Comparison of ENCODE assay signal across 14 mouse cellular contexts in the genomic region with DNA sequence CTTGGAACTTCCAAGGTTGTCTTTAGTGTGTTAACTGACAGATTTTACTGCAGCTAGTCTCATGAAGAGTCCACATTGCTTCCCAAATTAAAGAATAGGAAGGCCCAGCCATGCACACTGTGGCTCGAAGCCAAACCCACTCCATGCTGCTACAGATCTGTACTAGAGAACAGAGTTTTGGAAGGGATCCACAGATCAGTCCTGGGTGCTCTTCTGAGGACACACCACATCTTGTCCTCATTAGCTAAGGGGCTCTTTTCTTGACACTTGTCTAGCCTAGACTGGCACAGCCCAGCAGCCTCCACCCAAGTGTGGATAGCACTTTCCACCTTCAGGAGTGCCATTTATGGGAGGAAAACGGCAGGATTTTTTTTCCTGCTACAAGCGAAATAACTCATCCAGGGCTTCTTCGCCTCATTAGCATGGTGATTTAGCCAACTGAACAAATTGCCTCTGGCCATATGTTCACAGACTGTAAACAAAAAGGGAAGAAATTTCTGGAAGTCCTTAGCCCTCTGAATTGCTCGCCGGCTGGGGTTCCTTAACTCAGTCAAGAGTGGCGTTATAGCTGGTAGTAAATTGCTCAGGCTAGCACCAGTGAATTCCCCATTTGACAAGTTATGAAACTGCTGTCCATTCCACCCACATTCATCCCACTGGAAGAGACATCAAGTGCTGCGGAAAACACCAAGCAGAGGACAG.
DNase-seq lines count a peak whose midpoint lies in the region; ATAC-seq lines count a peak whose summit lies in the region.
"Had no signal": no experiment of that assay in that cellular context is flagged by ENCODE, and none has a peak within 500 bp of the region (broad histone marks: within the 10 kb centered on the region; RNA-seq: fewer than 3 reads in every experiment).

No protein-coding gene starts in this region.

- H3K27me3 ChIP-seq in hindbrain, embryonic 15.5 days, result no peaks in the 10 kb centered on the region
- H3K27me3 ChIP-seq in hindbrain, embryonic 10.5 days (ENCODE audit: insufficient read depth, poor library complexity, severe bottlenecking), result no peaks in the 10 kb centered on the region
- H3K27me3 ChIP-seq in midbrain, embryonic 14.5 days (ENCODE audit: control insufficient read depth, insufficient read depth, low read length), result no peaks in the 10 kb centered on the region
- H3K27me3 ChIP-seq in midbrain, embryonic 10.5 days (ENCODE audit: low read depth, poor library complexity, severe bottlenecking), result no peaks in the 10 kb centered on the region

- no peak overlapping the region for H3K4me2 ChIP-seq in hindbrain, embryonic 15.5 days
- no peak overlapping the region for H3K4me2 ChIP-seq in midbrain, embryonic 14.5 days (ENCODE audit: low read length)
- H3K4me2 ChIP-seq: midbrain, embryonic 11.5 days had no signal

- no peak overlapping the region for H3K9ac ChIP-seq in hindbrain, embryonic 15.5 days
- no peak overlapping the region for H3K9ac ChIP-seq in midbrain, embryonic 14.5 days (replicated peaks; ENCODE audit: low read length)

- no peaks in the 10 kb centered on the region for H3K4me1 ChIP-seq in hindbrain, embryonic 15.5 days (replicated peaks)
- H3K4me1 ChIP-seq in hindbrain, embryonic 10.5 days (replicated peaks), result no peaks in the 10 kb centered on the region
- no peaks in the 10 kb centered on the region for H3K4me1 ChIP-seq in midbrain, embryonic 14.5 days (ENCODE audit: control insufficient read depth, insufficient read depth, low read length)
- no peaks in the 10 kb centered on the region for H3K4me1 ChIP-seq in midbrain, embryonic 10.5 days

- peak; percentile 63 to 76 for DNase-seq in cerebellum, postnatal 10 days
- DNase-seq in cerebellum, adult 11-12 months, result no peak
- no peak for DNase-seq in hindbrain, embryonic 10.5 days (ENCODE audit: low spot score)
- peak; percentile 7 for DNase-seq in midbrain, embryonic 14.5 days
- no peak for DNase-seq in midbrain, embryonic 10.5 days (ENCODE audit: low spot score)
- DNase-seq in mesoderm, embryonic 11.5 days (ENCODE audit: low read depth, low spot score), result peak; percentile 2
- DNase-seq in spleen, postnatal 36 days (ENCODE audit: low spot score in 2 of 2), result no peak
- DNase-seq: adrenal gland, postnatal 14 days; heart, adult 2 months; kidney, adult 8-10 months; lung, adult 18-20 months; thymus, adult 2 months had no signal

- H3K4me3 ChIP-seq in hindbrain, embryonic 15.5 days, result no peak overlapping the region
- no peak overlapping the region for H3K4me3 ChIP-seq in hindbrain, embryonic 10.5 days
- no peak overlapping the region for H3K4me3 ChIP-seq in midbrain, embryonic 14.5 days (replicated peaks; ENCODE audit: low read depth, low read length)
- no peak overlapping the region for H3K4me3 ChIP-seq in midbrain, embryonic 10.5 days
- H3K4me3 ChIP-seq: heart, adult 2 months had no signal

- WGBS in hindbrain, embryonic 15.5 days, result 63% methylated on average over 8 of the region's 8 CpGs
- WGBS in hindbrain, embryonic 10.5 days, result 85% methylated on average over 8 of the region's 8 CpGs
- WGBS in midbrain, embryonic 14.5 days, result 91% methylated on average over 8 of the region's 8 CpGs
- 92% methylated on average over 8 of the region's 8 CpGs for WGBS in midbrain, embryonic 10.5 days

- no peaks in the 10 kb centered on the region for H3K9me3 ChIP-seq in hindbrain, embryonic 15.5 days
- H3K9me3 ChIP-seq in hindbrain, embryonic 10.5 days, result no peaks in the 10 kb centered on the region
- no peaks in the 10 kb centered on the region; the same call in 1 of the 2 replicates for H3K9me3 ChIP-seq in midbrain, embryonic 14.5 days (ENCODE audit: control insufficient read depth, low read length)
- no peaks in the 10 kb centered on the region for H3K9me3 ChIP-seq in midbrain, embryonic 10.5 days (replicated peaks)

- peak; percentile 56 for ATAC-seq in hindbrain, embryonic 15.5 days (ENCODE audit: low FRiP score, low read depth)
- no peak for ATAC-seq in midbrain, embryonic 14.5 days (ENCODE audit: low FRiP score, low TSS enrichment)

- H3K36me3 ChIP-seq in hindbrain, embryonic 15.5 days, result no peaks in the 10 kb centered on the region
- H3K36me3 ChIP-seq in hindbrain, embryonic 10.5 days, result no peaks in the 10 kb centered on the region
- no peaks in the 10 kb centered on the region for H3K36me3 ChIP-seq in midbrain, embryonic 14.5 days (ENCODE audit: control insufficient read depth, insufficient read depth, low read length)
- no peaks in the 10 kb centered on the region for H3K36me3 ChIP-seq in midbrain, embryonic 10.5 days

- H3K27ac ChIP-seq in hindbrain, embryonic 15.5 days (replicated peaks), result peak overlapping the region; percentile 45; the same call in 1 of the 2 replicates
- H3K27ac ChIP-seq in hindbrain, embryonic 10.5 days, result no peak overlapping the region
- no peak overlapping the region for H3K27ac ChIP-seq in midbrain, embryonic 14.5 days (replicated peaks; ENCODE audit: low read depth, low read length)
- no peak overlapping the region for H3K27ac ChIP-seq in midbrain, embryonic 10.5 days (replicated peaks)
- H3K27ac ChIP-seq: heart, adult 2 months had no signal

Comparison
In these comparisons a context has a peak if more than half of its experiments do, and no peak if none do; other contexts are left out.
1. DNase-seq: peak in cerebellum, postnatal 10 days (2 of 2), midbrain, embryonic 14.5 days (single experiment) and mesoderm, embryonic 11.5 days (single experiment); none in cerebellum, adult 11-12 months (single experiment), hindbrain, embryonic 10.5 days (single experiment), midbrain, embryonic 10.5 days (single experiment) and spleen, postnatal 36 days (0 of 2).